In the genomic region with DNA sequence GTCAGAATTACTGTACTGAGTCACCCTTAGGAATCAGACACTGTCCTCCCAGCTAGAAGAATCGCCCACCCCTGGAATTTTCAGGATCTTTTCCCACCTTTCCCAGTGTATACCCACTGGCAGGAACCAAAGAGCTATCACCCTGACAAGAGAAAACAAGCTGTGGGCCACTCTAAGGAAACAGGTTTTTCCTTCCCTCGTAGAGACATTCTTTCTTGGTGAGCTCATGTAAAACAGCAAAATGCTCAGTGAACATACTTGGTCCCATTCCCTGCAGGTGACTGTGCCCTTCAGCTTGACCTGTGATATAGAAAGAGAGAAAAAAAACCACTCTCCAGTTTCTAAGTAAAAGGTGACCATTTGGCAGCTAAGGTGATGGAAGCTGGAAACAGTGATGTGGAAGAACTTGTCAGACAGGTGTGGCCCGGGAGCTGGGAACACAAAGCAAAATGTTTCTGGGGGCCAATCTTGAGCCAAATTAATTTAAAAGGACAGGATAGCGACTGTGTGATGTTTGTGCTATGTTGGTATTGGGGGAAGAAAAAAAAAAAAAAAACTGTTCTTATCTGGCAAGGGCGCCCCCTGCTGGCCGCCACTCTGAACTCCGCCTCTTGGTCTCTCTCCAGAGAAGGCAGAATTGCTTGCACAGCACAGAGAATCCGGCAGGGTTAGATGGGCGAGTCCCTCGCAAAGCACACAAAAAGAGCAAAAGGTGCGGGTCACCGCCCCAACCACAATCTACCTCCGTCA, we compare ENCODE assay signal across 8 mouse cellular contexts.
DNase-seq lines count a peak whose midpoint lies in the region; ATAC-seq and TF ChIP-seq lines count a peak whose summit lies in the region.

No protein-coding gene starts in this region.

- peak; percentile 82 for DNase-seq in MEL (ENCODE audit: low read depth, low spot score)
- peak; percentile 46 to 64 for DNase-seq in cerebellum, adult 18-20 months
- peak; percentile 92 for DNase-seq in forebrain, postnatal 0 days
- peak; percentile 76 to 83 for DNase-seq in heart, postnatal 36 days
- DNase-seq in layer of hippocampus, adult 2 months (ENCODE audit: low spot score in 2 of 2), result peak; percentile 61 to 77
- peak; percentile 92 for DNase-seq in lung, embryonic 14.5 days
- peak; percentile 77 for DNase-seq in ovary, postnatal 36 days (ENCODE audit: low spot score)
- DNase-seq in thymus, postnatal 14 days, result peak; percentile 87

- intact Hi-C loops in heart, postnatal 36 days (cut with DNase I), result loop anchor here (2.0 to 10.0 kb wide), 5 partner anchors 51 to 369 kb away; no protein-coding TSS in a partner anchor

- H3K4me1 ChIP-seq in MEL (ENCODE audit: control insufficient read depth in 1 of 2, insufficient read depth in 2 of 2, low read length in 2 of 2), result no peaks in the 10 kb centered on the region; a peak in 1 of 4 replicates
- 0 out of 2 replicates have a peak, but pooled peaks cover under 1% of the 10 kb centered on the region for H3K4me1 ChIP-seq in forebrain, postnatal 0 days (ENCODE audit: insufficient read depth)
- peaks cover 11% of the 10 kb centered on the region for H3K4me1 ChIP-seq in lung, embryonic 14.5 days (ENCODE audit: insufficient read depth)

- no peaks in the 10 kb centered on the region for H3K79me2 ChIP-seq in MEL (ENCODE audit: control insufficient read depth, insufficient read depth, low read length, poor library complexity)

- WGBS in forebrain, postnatal 0 days, result 18% methylated on average over 13 of the region's 13 CpGs
- WGBS in lung, embryonic 14.5 days, result 16% methylated on average over 13 of the region's 13 CpGs

- peak overlapping the region; percentile 49 for H3K4me2 ChIP-seq in forebrain, postnatal 0 days (ENCODE audit: low read depth)
- peak overlapping the region; percentile 48 for H3K4me2 ChIP-seq in lung, embryonic 14.5 days

- peak overlapping the region; percentile 40; the same call in 1 of the 2 replicates for H3K9ac ChIP-seq in MEL (ENCODE audit: control insufficient read depth, low read depth, low read length, poor library complexity, severe bottlenecking)
- 0 out of 2 replicates have a peak overlapping the region, but pooled peaks have one; percentile 29 for H3K9ac ChIP-seq in forebrain, postnatal 0 days
- no peak overlapping the region for H3K9ac ChIP-seq in lung, embryonic 14.5 days

- 0 out of 4 replicates have a peak, but pooled peaks cover 0 to 2% of the 10 kb centered on the region in 2 experiments for H3K36me3 ChIP-seq in MEL (ENCODE audit: control insufficient read depth in 1 of 2, insufficient read depth in 2 of 2, low read length in 2 of 2)
- no peaks in the 10 kb centered on the region for H3K36me3 ChIP-seq in forebrain, postnatal 0 days (ENCODE audit: insufficient read depth)
- H3K36me3 ChIP-seq in lung, embryonic 14.5 days (ENCODE audit: insufficient read depth), result no peaks in the 10 kb centered on the region

- peak; percentile 77 for TF ChIP-seq RAD21 in MEL (IDR thresholded peaks at IDR 0.05; ENCODE audit: low read depth, low read length)

- no peak for TF ChIP-seq EP300 in MEL (IDR thresholded peaks at IDR 0.05; ENCODE audit: low read depth in 1 of 2, low read length in 2 of 2)

- H3K4me3 ChIP-seq in MEL (ENCODE audit: control insufficient read depth in 1 of 2, insufficient read depth in 1 of 2, low read depth in 2 of 2, low read length in 2 of 2), result peak overlapping the region in 1 of 2 experiments; percentile 48; a peak in 2 of 4 replicates
- H3K4me3 ChIP-seq in forebrain, postnatal 0 days (ENCODE audit: low read depth, low read length), result peak overlapping the region; percentile 29
- peak overlapping the region; percentile 36; the same call in 1 of the 2 replicates for H3K4me3 ChIP-seq in layer of hippocampus, adult 2 months
- H3K4me3 ChIP-seq in lung, embryonic 14.5 days (ENCODE audit: low read depth, low read length), result no peak overlapping the region

- no peaks in the 10 kb centered on the region for H3K27me3 ChIP-seq in MEL (ENCODE audit: control insufficient read depth in 1 of 2, insufficient read depth in 2 of 2, low read length in 2 of 2)
- H3K27me3 ChIP-seq in forebrain, postnatal 0 days (ENCODE audit: insufficient read depth, low read length), result no peaks in the 10 kb centered on the region
- H3K27me3 ChIP-seq in lung, embryonic 14.5 days (ENCODE audit: insufficient read depth, low read length), result no peaks in the 10 kb centered on the region

- H3K27ac ChIP-seq in MEL (ENCODE audit: control insufficient read depth, low read depth, low read length), result no peak overlapping the region
- no peak overlapping the region for H3K27ac ChIP-seq in forebrain, postnatal 0 days (ENCODE audit: low read depth, low read length)
- no peak overlapping the region for H3K27ac ChIP-seq in layer of hippocampus, adult 2 months
- H3K27ac ChIP-seq in lung, embryonic 14.5 days (ENCODE audit: low read depth), result peak overlapping the region; percentile 87

- H3K9me3 ChIP-seq in MEL (replicated peaks; ENCODE audit: insufficient read depth, low read length), result no peaks in the 10 kb centered on the region
- H3K9me3 ChIP-seq in forebrain, postnatal 0 days (ENCODE audit: low read length), result no peaks in the 10 kb centered on the region
- H3K9me3 ChIP-seq in lung, embryonic 14.5 days (ENCODE audit: low read depth, low read length), result no peaks in the 10 kb centered on the region

- TF ChIP-seq CTCF in MEL (IDR thresholded peaks at IDR 0.05 in 2 of 3, conservative IDR thresholded peaks at IDR 0.05 in 1 of 3; ENCODE audit: control insufficient read depth in 1 of 3, insufficient read depth in 1 of 3, low read depth in 2 of 3, low read length in 3 of 3, poor library complexity in 1 of 3, severe bottlenecking in 1 of 3), result peak; percentile 53 to 88 (median 79)
- peak; percentile 83 for TF ChIP-seq CTCF in forebrain, postnatal 0 days (IDR thresholded peaks at IDR 0.05; ENCODE audit: low read depth)
- peak; percentile 97 for TF ChIP-seq CTCF in layer of hippocampus, adult 2 months (conservative IDR thresholded peaks at IDR 0.05)
- peak; percentile 83 for TF ChIP-seq CTCF in lung, embryonic 14.5 days (IDR thresholded peaks at IDR 0.05; ENCODE audit: low read depth)

- peak; percentile 79 for ATAC-seq in forebrain, postnatal 0 days
- ATAC-seq in lung, embryonic 14.5 days (ENCODE audit: insufficient read depth), result peak; percentile 79

- no peak for TF ChIP-seq POLR2A in MEL (IDR thresholded peaks at IDR 0.05; ENCODE audit: control insufficient read depth in 1 of 2, insufficient read depth in 1 of 2, low read depth in 1 of 2, low read length in 2 of 2, poor library complexity in 1 of 2)

TF ChIP-seq in MEL, 35 proteins besides CTCF, POLR2A, EP300 and RAD21:
- TF ChIP-seq USF1 (IDR thresholded peaks at IDR 0.05; ENCODE audit: low read depth, low read length) (no peak), UBTF (IDR thresholded peaks at IDR 0.05; ENCODE audit: borderline replicate concordance, insufficient read depth, low read depth, low read length) (no peak), RCOR1 (IDR thresholded peaks at IDR 0.05; ENCODE audit: low read depth, low read length) (no peak), GATA1 (IDR thresholded peaks at IDR 0.05; ENCODE audit: low read depth, low read length) (peak; percentile 49; the same call in 1 of the 2 replicates), ZC3H11A (IDR thresholded peaks at IDR 0.05; ENCODE audit: low read depth, low read length) (peak; percentile 65), CHD2 (IDR thresholded peaks at IDR 0.05; ENCODE audit: low read length) (no peak), BHLHE40 (IDR thresholded peaks at IDR 0.05; ENCODE audit: borderline replicate concordance, low read depth, low read length) (no peak), E2F4 (IDR thresholded peaks at IDR 0.05; ENCODE audit: borderline replicate concordance, low read depth, low read length) (no peak), USF2 (IDR thresholded peaks at IDR 0.05; ENCODE audit: borderline replicate concordance in 1 of 2, insufficient read depth in 1 of 2, low read depth in 1 of 2, low read length in 2 of 2) (no peak), SMC3 (IDR thresholded peaks at IDR 0.05; ENCODE audit: low read depth, low read length) (peak; percentile 87), ZKSCAN1 (IDR thresholded peaks at IDR 0.05; ENCODE audit: low read depth, low read length) (no peak), TCF12 (IDR thresholded peaks at IDR 0.05; ENCODE audit: low read depth, low read length) (no peak), ZMIZ1 (IDR thresholded peaks at IDR 0.05; ENCODE audit: low read depth, low read length) (no peak), POLR2AphosphoS5 (IDR thresholded peaks at IDR 0.05; ENCODE audit: borderline replicate concordance, low read depth, low read length) (no peak), MYB (IDR thresholded peaks at IDR 0.05; ENCODE audit: low read depth, low read length) (no peak), ZNF384 (IDR thresholded peaks at IDR 0.05; ENCODE audit: low read depth, low read length) (peak; percentile 99), MAZ (IDR thresholded peaks at IDR 0.05; ENCODE audit: low read depth, low read length) (no peak), MEF2A (IDR thresholded peaks at IDR 0.05; ENCODE audit: extremely low read depth, insufficient replicate concordance, low read depth, low read length, poor library complexity, severe bottlenecking) (no peak), CHD1 (IDR thresholded peaks at IDR 0.05; ENCODE audit: low read depth, low read length) (no peak), GABPA (IDR thresholded peaks at IDR 0.05; ENCODE audit: low read depth, low read length) (no peak), ETS1 (IDR thresholded peaks at IDR 0.05; ENCODE audit: low read depth, low read length) (no peak), JUND (IDR thresholded peaks at IDR 0.05; ENCODE audit: low read depth, low read length) (no peak), TAL1 (IDR thresholded peaks at IDR 0.05; ENCODE audit: low read length) (no peak), MAX (IDR thresholded peaks at IDR 0.05; ENCODE audit: low read length) (no peak), MAFK (IDR thresholded peaks at IDR 0.05; ENCODE audit: borderline replicate concordance, low read depth, low read length) (no peak)
